Mouse (Mus musculus) lung, postnatal 14 days (tissue): Measurements from ENCODE around the gene Plbd2.

Experiments used
- DNase-seq: peaks from one replicate; pipeline ENCODE4 v3.0.0; 2021

Gene Plbd2

DNA sequence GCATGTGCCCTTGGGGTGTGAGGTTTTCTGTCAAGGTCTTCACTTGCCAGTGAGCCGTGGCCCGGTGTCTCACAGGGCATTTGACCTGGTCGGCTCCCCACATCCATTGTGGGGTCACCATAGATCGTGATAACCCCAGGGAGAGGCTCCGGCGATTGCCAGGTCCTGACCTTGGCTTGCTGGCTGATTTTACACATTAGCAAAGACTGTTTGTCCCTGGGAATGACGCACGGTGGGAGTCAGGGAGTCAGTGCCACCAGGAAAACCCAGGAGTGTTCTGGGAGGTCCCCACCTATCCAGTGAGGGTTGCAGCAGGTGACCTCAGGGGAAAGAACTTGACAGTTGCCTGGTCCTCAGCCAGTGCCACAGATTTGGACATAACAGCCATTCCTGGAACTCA lies 30.7 kb downstream of the Plbd2 start, which contains the start of gene Sdsl:
Sdsl (minus strand) TSS at position 41 of the 400 bp plus-strand sequence.
- DNase-seq: no peak

DNA sequence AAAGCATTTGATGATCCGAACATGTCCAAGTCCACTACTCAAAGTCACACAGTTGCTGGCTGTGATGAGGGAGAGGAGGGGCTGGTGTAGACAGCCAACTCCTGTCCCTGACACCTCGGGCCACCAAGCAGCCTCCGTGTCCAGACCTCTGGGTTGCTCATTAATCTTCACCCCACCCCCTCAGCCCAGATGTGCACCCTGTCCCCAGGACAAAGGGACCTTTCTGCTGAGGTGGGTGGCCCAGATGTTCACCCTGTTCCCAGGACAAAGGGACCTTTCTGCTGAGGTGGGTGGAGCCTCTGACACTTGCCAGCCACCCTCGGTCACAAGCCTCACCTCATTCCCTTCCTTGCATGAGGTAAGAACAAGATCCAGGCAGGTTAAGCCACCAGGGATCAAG lies 31.9 kb downstream of the Plbd2 start:
- DNase-seq: no peak

DNA sequence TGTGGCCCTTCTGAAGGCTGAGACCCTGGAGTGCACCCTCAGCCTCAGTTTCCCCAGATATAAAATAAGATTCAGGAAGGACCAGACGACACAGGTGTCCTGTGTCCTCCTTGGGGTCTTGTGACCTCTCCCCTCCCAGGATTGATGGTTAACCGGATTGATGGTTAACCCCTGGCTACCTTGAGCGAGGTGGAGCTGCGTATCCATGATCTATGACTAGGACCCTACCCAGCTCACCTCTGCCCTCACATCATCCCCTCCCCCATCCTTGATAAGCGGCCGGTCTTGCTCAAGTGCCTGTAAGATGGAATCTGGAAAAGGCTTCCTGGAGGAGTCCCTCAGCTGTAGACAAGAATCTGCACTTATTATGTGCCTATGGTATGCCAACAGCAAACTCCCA lies 34.6 kb downstream of the Plbd2 start:
- no peak for DNase-seq

DNA sequence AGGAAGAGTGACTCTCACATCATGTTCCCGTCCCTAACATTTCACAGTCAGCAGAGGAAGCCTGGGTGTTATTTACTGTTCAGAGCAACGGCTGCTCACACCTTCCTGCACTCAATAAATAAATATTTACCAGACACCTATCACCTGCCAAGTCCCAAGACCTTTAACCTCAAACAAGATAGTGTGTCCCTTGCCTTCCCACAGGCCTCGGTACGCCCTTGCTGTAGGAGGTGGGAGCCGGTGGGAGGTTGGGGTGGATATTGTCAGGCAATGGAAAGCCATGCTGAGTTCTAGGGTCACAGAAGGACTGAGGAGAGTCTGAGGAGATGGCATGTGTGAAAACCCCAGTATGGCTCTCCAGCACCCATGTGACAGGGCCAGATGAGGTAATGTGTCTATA lies 35.1 kb downstream of the Plbd2 start:
- no peak for DNase-seq

DNA sequence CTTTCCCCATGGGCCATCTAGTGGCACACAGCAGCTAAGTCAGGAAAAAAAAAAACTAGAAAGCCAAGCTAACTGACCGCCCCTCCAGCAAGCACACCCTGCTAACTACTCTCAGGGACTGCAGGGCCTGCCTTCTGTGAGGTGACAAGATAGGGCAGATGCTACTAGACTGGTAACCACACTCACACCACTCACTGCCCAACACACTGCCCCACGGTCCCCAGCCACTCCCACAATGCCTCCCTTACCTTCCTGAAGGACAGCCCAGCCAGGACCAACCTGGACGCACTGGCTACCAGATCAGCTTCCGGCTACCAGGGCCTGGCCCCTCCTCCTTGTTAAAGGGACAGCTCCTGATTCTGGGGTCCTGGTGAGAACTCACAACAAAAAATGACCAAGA lies 36.4 kb downstream of the Plbd2 start:
- DNase-seq: peak; percentile 8

DNA sequence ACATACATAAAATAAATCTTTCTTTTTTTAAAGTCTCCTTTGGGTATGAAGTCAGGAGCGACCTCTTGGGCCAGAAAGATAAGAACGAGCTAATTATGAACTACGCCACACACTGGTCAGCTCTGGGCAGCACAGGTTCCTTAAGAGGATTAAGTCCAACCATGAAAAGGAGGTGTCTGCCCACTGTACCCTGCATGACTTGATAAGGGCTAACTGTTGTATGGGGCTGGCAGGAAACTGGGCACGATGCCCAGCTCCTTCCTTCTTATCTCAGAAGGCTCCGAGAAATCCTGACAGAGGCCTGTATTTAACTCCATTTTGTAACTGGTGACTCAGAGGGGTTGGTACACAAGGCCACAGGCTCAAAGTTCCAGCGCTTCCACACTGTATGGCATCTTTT lies 37.6 kb downstream of the Plbd2 start:
- DNase-seq: peak; percentile 42

DNA sequence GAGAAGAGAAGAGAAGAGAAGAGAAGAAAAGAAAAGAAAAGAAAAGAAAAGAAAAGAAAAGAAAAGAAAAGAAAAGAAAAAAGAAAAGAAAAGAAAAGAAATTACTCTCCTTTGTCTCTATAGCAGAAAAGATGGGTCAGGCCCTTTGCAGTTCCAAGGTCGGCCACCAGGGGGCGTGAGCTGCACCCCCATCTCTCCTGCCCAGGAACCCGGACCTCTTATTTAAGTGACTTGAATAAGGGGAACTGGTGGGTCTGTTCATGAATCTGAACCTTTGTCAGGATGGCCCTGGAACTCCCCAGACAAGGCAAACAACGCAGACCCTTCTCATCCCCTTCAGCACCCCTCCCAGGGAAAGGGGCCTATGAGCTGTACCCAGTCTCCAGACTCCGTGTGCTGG lies 38.4 kb downstream of the Plbd2 start:
- peak; percentile 23 for DNase-seq

DNA sequence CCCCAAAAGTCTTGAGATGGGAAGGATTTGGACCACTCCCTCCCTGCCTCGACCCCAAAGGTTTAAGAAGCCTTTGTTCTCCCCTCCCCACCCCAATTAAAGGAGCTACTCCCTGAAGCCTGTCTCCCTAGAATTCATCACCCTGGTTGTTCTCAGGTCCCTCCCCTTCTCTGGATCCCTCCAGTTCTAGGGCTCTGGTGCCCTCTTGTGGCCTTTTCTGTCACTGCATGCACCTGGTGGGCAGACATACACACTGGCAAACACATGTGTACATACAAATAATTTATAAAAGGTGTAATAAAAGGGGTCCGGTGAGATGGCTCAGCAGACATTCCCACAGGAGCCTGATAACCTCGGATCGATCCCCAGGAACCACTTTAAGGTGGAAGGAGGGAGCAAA lies 39.1 kb downstream of the Plbd2 start:
- DNase-seq: no peak

DNA sequence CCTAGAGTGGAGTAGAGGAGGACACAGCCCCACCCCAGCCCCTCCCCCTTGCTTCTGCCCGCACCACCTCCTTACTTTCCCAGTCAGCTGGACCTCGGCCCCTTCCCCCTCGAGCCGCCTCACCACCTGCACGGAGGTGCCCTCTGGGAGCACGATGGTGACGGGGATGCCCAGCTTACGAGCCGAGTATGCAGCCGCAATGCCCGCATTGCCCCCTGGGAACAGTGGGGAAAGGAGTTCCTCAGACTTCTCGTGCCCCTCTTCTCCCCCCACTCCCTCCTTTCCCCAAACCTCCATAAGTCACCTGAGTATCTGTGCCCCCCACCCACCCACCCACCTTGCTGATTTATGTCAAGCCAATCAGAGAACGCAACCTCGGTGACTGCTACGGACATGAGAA lies 41.5 kb downstream of the Plbd2 start:
- no peak for DNase-seq

DNA sequence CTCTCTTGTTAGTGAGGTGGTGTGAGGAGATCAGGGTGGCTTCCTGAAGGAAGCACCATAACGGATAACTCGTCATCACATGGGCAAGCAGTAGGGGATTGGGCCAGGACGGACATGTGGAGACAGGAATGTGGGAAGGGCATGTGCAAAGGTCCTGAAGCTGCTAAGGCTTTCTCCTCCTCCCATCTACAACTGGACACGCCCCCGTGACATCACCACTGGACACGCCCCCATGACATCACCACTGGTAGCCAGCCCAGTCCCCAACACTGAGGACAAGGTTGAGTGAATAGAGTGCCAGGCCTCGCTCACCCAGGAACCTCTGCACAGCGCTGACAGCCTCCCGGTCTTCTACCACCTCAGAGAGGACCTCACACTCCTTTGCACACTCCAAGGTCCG lies 44.3 kb downstream of the Plbd2 start:
- no peak for DNase-seq

DNA sequence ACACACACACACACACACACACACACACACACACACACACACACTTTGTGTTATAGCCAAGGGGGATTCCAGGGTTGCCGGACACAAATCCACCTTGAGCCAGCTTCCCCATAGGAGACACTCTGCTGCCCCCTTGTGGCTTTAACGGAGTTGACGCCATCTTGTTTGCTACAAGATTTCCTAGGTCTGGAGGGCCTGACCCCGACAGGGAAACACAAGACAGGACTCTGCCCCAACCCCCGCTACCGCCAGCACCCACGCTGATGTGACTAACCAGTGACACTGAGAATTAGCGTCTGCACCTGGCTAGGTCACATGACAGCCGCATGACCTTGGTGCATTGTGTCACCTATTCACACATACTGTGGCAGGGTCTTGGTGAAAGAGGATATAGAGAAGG lies 45.8 kb downstream of the Plbd2 start:
- DNase-seq: peak; percentile 58

DNA sequence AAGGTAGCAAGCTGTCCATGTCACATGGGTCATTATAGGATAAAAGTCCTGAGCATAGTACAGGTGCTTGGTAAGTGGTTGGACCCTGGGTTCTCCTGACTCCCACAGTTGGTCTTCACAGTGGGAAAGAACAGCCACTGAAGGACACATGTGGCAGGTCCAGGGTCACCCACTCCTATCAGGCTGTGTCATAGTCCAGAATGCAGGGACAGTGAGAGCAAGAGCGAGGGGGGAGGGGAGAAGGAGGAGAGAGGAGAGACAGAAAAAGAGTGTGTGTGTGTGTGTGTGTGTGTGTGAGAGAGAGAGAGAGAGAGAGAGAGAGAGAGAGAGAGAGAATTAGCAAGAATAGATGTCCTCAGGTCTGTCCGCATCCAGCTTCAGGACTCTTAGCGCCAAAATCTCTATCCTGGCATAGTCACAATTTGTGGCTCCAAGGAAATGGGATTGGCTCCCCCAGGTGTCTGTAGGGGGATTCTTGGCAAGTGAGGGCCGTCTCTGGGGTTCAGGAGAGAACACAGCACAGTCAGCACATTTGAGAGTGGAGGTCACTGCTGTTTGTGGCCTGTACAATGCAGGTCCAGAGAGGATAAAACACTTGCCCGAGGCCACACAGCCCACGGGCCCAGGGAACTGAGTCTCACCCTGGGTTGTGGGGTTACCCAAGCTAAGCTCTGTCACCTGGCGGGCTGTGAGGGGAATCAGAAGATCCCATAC lies 46.4 kb downstream of the Plbd2 start:
- no peak for DNase-seq

DNA sequence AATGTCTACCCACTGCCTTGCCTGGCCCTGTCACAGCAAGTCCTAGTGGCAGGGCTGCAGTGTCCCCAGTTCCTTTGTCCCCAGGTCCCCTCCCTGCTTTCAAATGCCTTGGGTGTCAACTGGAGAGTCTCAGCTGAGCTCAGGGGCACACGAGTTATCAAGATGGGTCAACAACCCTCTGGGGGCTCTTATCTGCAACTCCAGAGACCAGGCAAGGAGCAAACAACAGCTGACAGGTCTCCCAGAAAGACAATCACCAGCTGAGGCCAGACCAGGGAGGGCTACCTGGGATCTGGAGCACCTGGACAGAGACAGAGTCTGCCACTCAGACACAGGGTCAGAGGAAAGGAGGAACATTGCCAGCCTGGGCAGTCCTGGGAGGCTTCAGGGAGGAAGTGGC lies 47.2 kb downstream of the Plbd2 start:
- no peak for DNase-seq

DNA sequence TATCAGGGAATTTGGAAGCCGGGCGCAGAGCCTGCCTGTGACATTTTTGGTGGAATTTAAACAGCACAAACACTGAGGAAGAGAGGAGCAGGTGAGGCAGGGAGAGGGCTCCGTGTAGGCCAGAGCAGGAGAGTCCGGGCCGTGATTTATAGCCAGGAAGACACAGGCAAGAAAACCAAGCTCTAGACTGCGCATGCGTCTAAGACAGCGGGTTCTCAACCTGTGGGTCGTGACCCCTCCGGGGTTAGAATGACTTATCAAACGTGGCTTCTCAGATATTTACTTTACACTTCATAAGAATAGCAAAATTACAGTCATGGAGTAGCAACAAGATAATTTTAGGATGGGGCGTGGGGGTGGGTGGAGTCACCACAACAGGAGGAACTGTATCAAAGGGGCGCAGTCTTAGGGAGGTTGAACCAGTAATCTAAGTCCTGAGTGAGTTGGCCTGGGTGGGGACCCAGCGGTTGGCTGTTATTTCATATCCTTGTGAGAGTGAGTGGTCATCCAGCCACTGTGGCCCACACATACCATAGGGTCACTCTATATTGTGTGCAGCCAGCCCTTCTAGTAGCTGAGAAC lies 48.6 kb downstream of the Plbd2 start:
- DNase-seq: no peak

DNA sequence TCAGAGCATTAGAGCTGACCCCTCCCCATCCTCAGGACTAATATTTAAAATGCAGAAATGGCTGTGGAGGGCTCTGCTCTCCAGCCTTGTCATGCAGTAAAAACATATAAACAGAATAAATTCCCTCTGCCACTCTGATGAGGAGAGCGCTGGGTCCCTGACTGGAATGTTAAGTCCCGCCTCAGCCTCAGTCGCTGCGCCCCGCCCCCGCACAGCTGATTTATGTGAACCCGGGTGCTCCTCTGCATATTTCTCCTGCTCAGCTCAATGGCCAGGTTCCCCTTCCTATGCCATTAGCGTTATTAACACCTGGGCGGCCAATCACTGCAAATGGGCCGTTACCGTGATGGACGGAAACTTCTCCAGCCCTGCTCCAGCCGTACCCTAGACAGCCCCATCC lies 56.1 kb downstream of the Plbd2 start:
- no peak for DNase-seq

DNA sequence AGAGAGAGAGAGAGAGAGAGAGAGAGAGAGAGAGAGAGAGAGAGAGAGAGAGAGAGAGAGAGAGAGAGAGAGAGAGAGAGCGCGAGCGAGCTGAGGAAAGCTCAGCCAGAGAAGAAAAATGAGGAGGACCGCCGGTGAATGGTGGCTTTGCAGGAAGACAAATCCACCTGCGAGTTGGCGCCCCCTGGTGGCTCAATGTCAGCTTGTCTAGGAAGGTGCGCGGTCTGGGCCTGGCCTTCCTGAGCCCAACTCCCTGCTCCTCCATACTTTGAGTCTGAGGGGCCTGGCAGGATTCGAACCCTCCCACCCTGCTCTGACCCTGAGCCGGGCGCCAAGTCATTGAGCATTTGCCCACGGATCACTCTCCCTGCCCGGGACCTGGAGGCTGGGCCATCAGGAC lies 62.7 kb downstream of the Plbd2 start:
- peak; percentile 93 for DNase-seq

DNA sequence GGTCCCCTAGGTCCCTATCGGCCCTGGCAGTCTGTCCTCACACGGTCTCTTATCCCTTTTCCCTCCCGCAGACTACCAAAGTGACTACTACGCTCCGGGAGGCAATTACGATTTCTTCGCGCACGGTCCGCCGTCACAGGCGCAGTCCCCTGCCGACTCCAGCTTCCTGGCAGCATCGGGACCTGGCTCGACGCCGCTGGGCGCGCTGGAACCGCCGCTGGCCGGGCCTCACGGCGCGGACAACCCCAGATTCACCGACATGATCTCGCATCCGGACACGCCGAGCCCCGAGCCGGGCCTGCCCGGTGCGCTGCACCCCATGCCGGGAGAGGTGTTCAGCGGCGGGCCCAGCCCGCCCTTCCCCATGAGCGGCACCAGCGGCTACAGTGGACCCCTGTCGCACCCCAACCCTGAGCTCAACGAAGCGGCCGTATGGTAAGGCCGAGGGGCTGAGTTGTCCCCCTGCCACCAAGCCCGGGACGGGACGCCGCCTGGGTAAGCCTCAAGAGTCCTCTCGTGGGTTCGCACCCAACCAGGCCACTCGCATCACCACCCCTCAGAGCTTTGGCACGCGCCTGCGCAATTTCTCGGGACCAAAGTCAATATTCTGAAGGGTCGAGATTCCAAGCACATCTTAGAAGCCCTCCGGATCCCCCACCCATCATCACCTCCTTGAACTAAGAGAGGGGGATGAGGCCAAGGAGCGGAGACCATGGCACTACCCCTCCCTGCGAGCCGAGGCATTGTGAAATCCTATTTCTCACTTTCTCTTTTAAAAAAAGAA lies 63.3 kb downstream of the Plbd2 start:
- DNase-seq: no peak

DNA sequence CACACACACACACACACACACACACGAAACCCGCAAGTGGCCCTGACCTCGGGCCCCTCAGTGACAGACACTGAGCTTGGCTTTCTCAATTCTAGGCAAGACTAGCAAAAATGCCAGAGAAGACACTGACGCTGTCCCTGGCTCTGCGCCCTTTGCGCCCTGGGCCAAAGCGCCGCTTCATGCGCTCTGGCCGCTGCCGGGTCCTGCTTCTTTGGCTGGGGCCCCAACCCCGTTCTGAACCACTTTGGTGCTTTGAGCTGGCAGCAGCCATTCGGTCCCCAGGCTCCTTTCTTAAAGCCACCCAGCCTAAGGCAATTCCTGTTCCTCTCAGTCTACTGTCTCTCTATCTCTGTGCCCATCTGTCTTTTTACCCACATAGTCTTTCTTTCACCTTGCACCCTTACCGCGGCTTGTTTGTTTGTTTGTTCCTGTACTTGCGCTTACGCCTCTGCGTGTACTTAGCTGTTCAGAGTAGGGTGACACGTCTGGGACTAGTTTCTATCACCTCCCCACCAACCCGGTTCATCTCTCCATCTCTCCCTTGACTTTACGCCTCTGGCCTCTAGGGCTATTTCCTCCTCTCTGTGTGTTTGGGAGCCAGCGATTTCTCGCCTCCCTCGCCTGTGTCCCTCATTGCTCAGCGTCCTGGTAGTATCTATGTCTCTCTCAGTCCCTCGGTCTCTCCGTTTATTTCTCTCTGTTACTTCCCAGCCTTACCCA lies 64.3 kb downstream of the Plbd2 start:
- peak; percentile 24 for DNase-seq

DNA sequence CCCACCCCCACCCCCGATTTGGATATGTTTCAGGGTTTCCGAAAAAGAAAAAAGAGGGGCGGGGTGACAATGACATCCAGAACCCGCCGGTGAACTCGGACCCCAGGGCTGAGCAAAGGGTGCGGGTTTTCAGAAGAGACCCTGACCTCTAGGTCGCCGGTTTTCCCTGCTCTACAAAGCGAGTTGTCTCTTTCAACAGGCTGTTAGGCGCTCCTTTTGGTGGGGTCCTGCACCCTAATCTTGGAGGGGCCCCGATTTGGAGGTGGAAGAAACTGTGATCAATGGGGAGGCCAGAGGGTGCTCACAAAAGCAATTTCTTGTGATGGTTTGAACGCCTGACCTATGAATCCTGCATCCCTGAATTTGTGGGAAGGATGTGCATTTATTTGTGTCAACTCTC lies 65.0 kb downstream of the Plbd2 start:
- no peak for DNase-seq

DNA sequence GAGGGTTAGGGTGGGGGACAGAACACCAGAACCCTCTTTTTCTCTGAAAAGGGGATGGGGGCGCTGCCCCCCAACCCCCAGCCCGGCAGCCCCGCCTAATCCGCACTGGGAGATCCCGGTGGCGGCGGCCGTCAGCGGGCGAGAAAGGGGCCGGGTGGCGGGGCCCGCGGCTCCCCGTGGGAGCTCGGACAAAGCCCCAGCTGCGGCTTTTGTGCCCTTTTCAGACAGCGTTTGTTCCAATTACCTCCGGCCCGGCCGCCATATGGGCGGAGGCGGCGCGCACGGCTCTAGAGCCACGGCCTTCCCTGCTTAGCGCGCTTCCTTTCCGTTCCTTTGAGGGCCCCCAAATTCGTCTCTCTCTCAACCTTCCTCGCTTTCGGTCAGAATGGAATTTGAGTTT lies 65.4 kb downstream of the Plbd2 start:
- DNase-seq: no peak

DNA sequence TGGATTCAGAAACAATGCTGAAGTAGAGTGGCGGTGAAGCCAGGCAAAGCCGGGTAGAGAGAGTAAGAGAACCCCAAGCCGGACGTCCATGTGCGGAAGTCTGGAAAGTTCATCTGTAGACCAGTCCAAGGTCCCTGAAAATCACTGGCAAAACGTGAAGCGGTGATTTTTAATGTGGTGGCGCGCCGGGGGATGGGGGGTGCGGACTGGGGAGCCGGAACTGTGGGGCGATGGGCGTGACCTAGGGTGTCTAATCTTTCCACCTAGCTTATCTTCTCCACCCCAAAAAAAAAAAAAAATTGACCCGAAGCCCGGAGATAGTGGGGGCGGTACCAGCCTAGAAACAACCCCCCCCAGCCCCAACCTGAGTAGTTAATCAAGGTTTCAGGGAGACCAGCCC lies 65.9 kb downstream of the Plbd2 start:
- no peak for DNase-seq

DNA sequence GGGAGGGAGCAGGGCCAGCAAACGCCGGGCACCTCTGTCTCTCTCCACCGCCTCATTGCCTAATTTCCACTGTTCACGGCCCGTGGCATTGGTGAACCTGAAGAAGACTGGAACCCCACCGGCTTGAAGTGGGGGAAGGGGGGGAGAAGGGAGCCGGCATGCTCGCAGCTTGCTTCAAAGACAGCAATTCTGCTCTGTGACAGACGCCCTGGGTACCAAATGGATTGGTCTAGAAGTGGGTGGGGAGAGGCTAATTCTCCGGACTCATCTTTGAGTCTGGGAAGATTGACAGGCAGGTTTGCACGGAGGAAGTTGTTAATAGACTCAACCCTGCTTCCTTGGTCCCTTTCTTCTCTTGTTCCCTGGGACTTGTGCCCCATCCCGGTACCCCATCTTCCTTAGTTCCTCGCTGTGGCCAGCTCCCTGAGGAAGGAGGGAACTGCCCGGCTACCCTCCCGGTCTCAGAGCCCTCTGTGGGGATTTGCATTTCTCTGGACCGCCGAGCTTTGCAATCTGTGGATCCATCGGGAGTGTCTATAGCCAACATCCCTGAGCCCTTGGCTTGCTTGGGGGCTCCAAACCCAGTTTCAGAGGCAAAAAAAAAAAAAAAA lies 66.4 kb downstream of the Plbd2 start:
- no peak for DNase-seq
